Mouse (Mus musculus) stomach, embryonic 14.5 days (tissue): ENCODE data around the gene Ctla4. TPM values are rescaled to one million over a fixed set of nuclear protein-coding genes. Genes with fewer than 3 reads are reported as not detected.

Source experiments
- ATAC-seq: fragments of 200-750 bp; cut with Nextera tagmentation; 2 replicates; pipeline ENCODE4 v1.8.0; 2017; ENCODE audit warnings: low read depth, moderate TSS enrichment; ENCODE audit not compliant: insufficient number of reproducible peaks, insufficient read depth, low FRiP score
- H3K27ac ChIP-seq: fragments of 300-500 bp; sonication (generic); 2 replicates; pipeline ENCODE4 v1.5.1; 2014; ENCODE audit warnings: mild to moderate bottlenecking, low read length, moderate library complexity, mixed read lengths
- H3K27me3 ChIP-seq: fragments of 300-500 bp; sonication (generic); 2 replicates; pipeline ENCODE4 v1.6.1; 2014; ENCODE audit warnings: low read length, control low read depth, mixed read lengths; ENCODE audit not compliant: control insufficient read depth, insufficient read depth
- H3K36me3 ChIP-seq: fragments of 300-500 bp; sonication (generic); 2 replicates; pipeline ENCODE4 v1.6.1; 2014; ENCODE audit warnings: mild to moderate bottlenecking, control low read depth, low read length, moderate library complexity, mixed read lengths; ENCODE audit not compliant: control insufficient read depth, insufficient read depth
- H3K4me1 ChIP-seq: fragments of 300-500 bp; sonication (generic); 2 replicates; pipeline ENCODE4 v1.6.1; 2014; ENCODE audit warnings: low read length, control low read depth, mixed read lengths; ENCODE audit not compliant: control insufficient read depth, insufficient read depth
- H3K4me2 ChIP-seq: fragments of 300-500 bp; sonication (generic); replicated peaks from 2 replicates; pipeline ENCODE4 v1.6.1; 2014; ENCODE audit warnings: low read depth, low read length, control low read depth
- H3K4me3 ChIP-seq: fragments of 300-500 bp; sonication (generic); 2 replicates; pipeline ENCODE4 v1.5.1; 2014; ENCODE audit warnings: low read depth, low read length, control low read depth
- H3K9ac ChIP-seq: fragments of 300-500 bp; sonication (generic); replicated peaks from 2 replicates; pipeline ENCODE4 v1.6.1; 2014; ENCODE audit warnings: low read depth, mild to moderate bottlenecking, control low read depth, low read length, moderate library complexity, mixed read lengths
- H3K9me3 ChIP-seq: fragments of 300-500 bp; sonication (generic); 2 replicates; pipeline ENCODE4 v1.6.1; 2016; ENCODE audit warnings: low read depth, low read length, control low read depth; ENCODE audit not compliant: control insufficient read depth
- WGBS: fragments of 180-500 bp; shearing (Covaris S2); extraction: QIAGEN DNeasy Blood & Tissue Kit; methylation state at CpG from one replicate; pipeline ENCODE4 v1.1.7; 2014; 5-methylcytosine and 5-hydroxymethylcytosine counted together
- polyA plus RNA-seq: library from polyadenylated mRNA; unstranded; fragments of >200 nt; fragmentation: Nextera tagmentation; extraction: Ambion mirVana; gene quantifications from 2 replicates; pipeline ENCODE4 v1.2.1, GENCODE M21; 2014

Gene Ctla4
- polyA plus RNA-seq, 1 experiment from 2014 or later = not detected

DNA sequence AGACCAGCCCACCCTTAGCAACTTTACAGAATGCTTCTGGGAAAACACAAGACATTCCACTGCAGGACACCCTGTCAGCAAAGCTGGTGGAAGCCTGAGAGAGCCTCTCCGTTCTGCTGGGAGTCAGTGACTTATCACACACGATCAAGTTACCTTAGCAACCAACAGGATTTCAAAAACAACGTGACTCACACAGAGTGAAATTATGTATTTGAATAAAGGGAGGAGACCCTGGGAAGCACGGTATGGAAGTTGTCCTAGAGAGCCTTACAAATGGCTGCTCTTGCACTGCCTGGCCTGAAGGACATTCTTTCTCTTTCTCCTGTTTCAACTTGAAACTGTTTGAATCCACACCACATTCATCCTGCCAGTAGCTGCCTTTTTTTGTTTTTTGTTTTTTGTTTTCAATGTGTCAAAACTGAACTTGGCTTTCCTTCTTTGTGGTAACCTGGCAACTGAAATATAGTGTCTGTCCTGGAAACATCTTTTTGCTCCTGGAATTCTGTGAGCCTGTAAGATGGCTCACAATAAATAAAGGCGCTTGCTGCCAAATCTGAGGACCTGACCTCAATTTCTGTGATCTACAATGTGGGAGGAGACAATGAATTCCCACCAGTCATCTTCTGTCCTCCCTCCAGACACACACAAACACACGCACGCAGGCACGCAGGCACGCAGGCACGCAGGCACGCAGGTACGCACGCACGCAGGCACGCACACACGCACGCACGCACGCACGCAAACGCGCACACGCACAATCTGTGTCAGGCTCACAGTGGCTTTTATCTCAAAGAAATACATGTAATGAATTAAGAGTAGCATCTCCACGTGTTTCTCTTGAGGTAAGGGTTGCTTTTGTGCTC is 33.9 kb downstream of the Ctla4 start:
- Histone ChIP-seq H3K27ac (no peak overlapping the region), H3K9me3 (no peaks in the 10 kb centered on the region), H3K27me3 (no peaks in the 10 kb centered on the region), H3K4me2 (no peak overlapping the region), H3K4me3 (no peak overlapping the region), H3K36me3 (no peaks in the 10 kb centered on the region), H3K9ac (no peak overlapping the region), H3K4me1 (peaks cover 13% of the 10 kb centered on the region; the same call in 1 of the 2 replicates)
- 75% methylated on average over 24 of the region's 24 CpGs for WGBS
- ATAC-seq = peak; percentile 67

DNA sequence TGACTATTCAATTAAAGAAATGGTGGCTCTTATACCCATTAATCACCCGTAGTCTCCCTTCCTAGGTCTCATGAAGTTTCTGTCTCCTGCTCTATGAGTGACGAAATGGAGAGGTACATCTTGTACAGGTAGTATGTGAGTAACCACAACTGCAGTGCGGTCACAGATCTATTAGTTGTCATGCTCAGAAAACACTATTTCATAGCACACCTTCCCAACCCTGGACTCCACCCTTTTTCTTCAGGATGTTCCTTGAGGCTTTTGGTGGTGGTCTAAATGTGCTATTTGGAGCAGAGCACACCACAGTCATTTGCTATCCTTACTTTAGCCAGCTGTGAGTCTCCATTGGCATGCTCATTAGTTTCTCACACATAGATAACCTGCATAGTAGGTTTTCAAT is 42.2 kb downstream of the Ctla4 start:
- no peaks in the 10 kb centered on the region for H3K27me3 ChIP-seq
- no peak overlapping the region for H3K4me2 ChIP-seq
- H3K4me1 ChIP-seq = no peaks in the 10 kb centered on the region
- H3K9me3 ChIP-seq = no peaks in the 10 kb centered on the region
- no peak overlapping the region for H3K27ac ChIP-seq
- ATAC-seq = no peak
- H3K4me3 ChIP-seq = no peak overlapping the region
- H3K36me3 ChIP-seq = no peaks in the 10 kb centered on the region
- WGBS = 89% methylated on average over 3 of the region's 3 CpGs
- H3K9ac ChIP-seq = no peak overlapping the region

DNA sequence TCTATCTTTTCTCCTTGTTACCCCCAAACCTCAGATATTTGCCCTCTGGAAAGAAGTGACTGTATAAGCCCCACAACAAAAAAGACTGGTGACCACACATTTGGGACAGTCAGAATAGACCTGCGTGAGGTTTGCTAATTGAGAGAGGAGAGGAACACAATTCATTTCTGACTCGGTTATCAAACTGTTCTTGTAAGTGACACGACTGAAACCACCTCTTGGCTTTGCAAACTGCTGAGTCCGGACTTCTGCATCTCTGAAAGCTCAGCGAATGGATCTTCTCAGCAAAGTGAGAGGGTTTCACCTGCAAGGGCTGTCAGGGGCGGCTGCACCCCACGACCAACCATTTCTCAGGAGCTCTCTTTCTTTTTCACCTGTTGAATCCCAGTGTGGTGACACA is 43.6 kb downstream of the Ctla4 start:
- WGBS = 79% methylated on average over 7 of the region's 7 CpGs
- Histone ChIP-seq H3K9ac (no peak overlapping the region), H3K9me3 (no peaks in the 10 kb centered on the region), H3K4me2 (no peak overlapping the region), H3K27me3 (no peaks in the 10 kb centered on the region), H3K36me3 (no peaks in the 10 kb centered on the region), H3K4me3 (no peak overlapping the region), H3K4me1 (no peaks in the 10 kb centered on the region), H3K27ac (no peak overlapping the region)
- ATAC-seq = no peak

DNA sequence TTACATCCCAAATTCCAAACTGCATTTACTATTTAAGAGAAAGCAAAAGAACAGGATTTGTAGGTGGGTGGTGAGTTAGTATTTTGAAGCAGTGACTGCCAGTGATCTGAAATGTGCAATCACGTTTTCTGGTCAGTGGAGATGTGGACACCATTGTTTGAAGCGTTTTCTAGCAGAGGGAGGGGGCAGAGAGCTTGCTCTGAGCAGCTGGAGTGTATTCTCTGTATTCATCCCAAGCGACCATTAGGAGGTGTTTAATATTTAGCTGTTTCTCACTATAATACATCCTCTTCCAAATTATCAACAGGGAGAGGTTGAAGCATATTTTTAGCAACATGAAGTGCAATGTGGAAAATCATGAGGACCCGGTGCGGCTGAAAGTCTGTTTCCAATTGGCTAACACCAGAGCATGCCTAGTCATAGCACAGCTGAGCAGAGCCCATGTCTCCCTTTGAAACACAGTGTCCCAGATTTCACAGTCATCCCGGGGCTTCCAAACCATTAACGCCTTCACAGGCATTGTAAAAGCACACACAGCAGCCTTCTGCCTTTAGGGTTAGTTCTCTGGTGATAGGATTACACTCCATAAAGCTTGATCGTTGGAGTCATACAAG is 49.3 kb downstream of the Ctla4 start:
- Histone ChIP-seq H3K4me2 (no peak overlapping the region), H3K27ac (no peak overlapping the region), H3K4me3 (no peak overlapping the region), H3K27me3 (no peaks in the 10 kb centered on the region), H3K9ac (no peak overlapping the region), H3K4me1 (no peaks in the 10 kb centered on the region), H3K36me3 (no peaks in the 10 kb centered on the region), H3K9me3 (no peaks in the 10 kb centered on the region)
- 56% methylated on average over 8 of the region's 8 CpGs for WGBS
- ATAC-seq = no peak

GRCm38 (mm10) chr1:60936963-60937711 is 50.3 kb downstream of the Ctla4 start:
- no peak overlapping the region for H3K4me3 ChIP-seq
- no peak for ATAC-seq
- H3K9me3 ChIP-seq = no peaks in the 10 kb centered on the region
- no peaks in the 10 kb centered on the region for H3K36me3 ChIP-seq
- no peaks in the 10 kb centered on the region for H3K4me1 ChIP-seq
- H3K27ac ChIP-seq = no peak overlapping the region
- 75% methylated on average over 6 of the region's 6 CpGs for WGBS
- H3K4me2 ChIP-seq = no peak overlapping the region
- no peaks in the 10 kb centered on the region for H3K27me3 ChIP-seq
- no peak overlapping the region for H3K9ac ChIP-seq

GRCm38 (mm10) chr1:60938256-60938655 is 51.5 kb downstream of the Ctla4 start:
- Histone ChIP-seq H3K27ac (no peak overlapping the region), H3K36me3 (no peaks in the 10 kb centered on the region), H3K4me3 (no peak overlapping the region), H3K4me1 (no peaks in the 10 kb centered on the region), H3K4me2 (no peak overlapping the region), H3K9me3 (no peaks in the 10 kb centered on the region), H3K9ac (no peak overlapping the region), H3K27me3 (no peaks in the 10 kb centered on the region)
- 62% methylated on average over 2 of the region's 2 CpGs for WGBS
- no peak for ATAC-seq

DNA sequence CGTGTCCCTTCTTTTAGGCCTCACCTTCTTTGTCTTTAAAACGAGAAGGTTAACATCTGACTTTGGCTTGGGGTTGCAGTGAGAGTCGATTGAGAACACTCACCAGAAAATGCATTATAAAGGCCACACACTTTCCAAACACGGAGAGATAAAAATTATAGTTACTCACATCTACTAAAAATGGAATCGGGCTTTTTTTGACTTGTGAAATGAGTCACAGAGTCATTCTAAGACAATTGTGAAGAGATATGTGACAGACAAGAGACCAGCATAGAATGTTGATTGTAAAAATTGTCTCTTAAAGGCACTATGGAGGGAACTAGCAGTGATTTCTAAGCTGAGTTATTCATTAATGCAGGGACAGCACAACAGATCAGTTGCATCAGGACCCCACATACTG is 52.2 kb downstream of the Ctla4 start:
- Histone ChIP-seq H3K9ac (no peak overlapping the region), H3K27me3 (no peaks in the 10 kb centered on the region), H3K4me2 (no peak overlapping the region), H3K4me3 (no peak overlapping the region), H3K9me3 (no peaks in the 10 kb centered on the region), H3K4me1 (no peaks in the 10 kb centered on the region), H3K27ac (no peak overlapping the region), H3K36me3 (no peaks in the 10 kb centered on the region)
- WGBS = 85% methylated on average over 5 of the region's 5 CpGs
- ATAC-seq = no peak

- H3K27ac ChIP-seq = no peak overlapping the region
- H3K9ac ChIP-seq = no peak overlapping the region
- H3K4me3 ChIP-seq = no peak overlapping the region
- no peaks in the 10 kb centered on the region for H3K4me1 ChIP-seq
- no peaks in the 10 kb centered on the region for H3K36me3 ChIP-seq
- H3K27me3 ChIP-seq = no peaks in the 10 kb centered on the region
- no peaks in the 10 kb centered on the region for H3K9me3 ChIP-seq
- 76% methylated on average over 3 of the region's 3 CpGs for WGBS
- no peak for ATAC-seq
- no peak overlapping the region for H3K4me2 ChIP-seq
These were observed 53.2 kb downstream of the Ctla4 start for GRCm38 (mm10) chr1:60940023-60940422.
